Mouse (Mus musculus): ENCODE results near the gene Hbb-y. TPM values are rescaled to one million over a fixed set of nuclear protein-coding genes. Genes with fewer than 3 reads are reported as not detected.
"Not testable (repeated sequence)": the region's sequence is repeated elsewhere in the genome, so short reads cannot be mapped to it uniquely, and the experiment has no call there.

Gene Hbb-y
- polyA plus RNA-seq, 1 experiment from 2014 or later, result 727 TPM

- H3K9ac ChIP-seq (ENCODE audit: low read length), result no peak overlapping the region
- H3K27ac ChIP-seq (ENCODE audit: low read depth), result no peak overlapping the region
- H3K4me3 ChIP-seq (ENCODE audit: low read depth, low read length), result no peak overlapping the region
- DNase-seq (ENCODE audit: low spot score) (no peak), ATAC-seq (replicated peaks; ENCODE audit: low FRiP score, low TSS enrichment, low read depth) (no peak)
- no peaks in the 10 kb centered on the region for H3K9me3 ChIP-seq (ENCODE audit: control insufficient read depth, low read length)
- H3K4me2 ChIP-seq (ENCODE audit: low read length), result no peak overlapping the region
- H3K36me3 ChIP-seq (ENCODE audit: control insufficient read depth, insufficient read depth, low read length), result no peaks in the 10 kb centered on the region
- no peaks in the 10 kb centered on the region for H3K4me1 ChIP-seq (replicated peaks; ENCODE audit: control insufficient read depth, insufficient read depth, low read length)
- 78% methylated on average over 3 of the region's 3 CpGs for WGBS
- no peaks in the 10 kb centered on the region for H3K27me3 ChIP-seq (replicated peaks; ENCODE audit: control insufficient read depth, insufficient read depth, low read length)
Observed at GRCm38 (mm10) chr7:103810746-103811145, 42.3 kb downstream of the Hbb-y start.

- no peak for DNase-seq (ENCODE audit: low spot score)
- Histone ChIP-seq H3K9ac (ENCODE audit: low read length) (no peak overlapping the region), H3K4me2 (ENCODE audit: low read length) (no peak overlapping the region), H3K4me3 (ENCODE audit: low read depth, low read length) (no peak overlapping the region), H3K27ac (ENCODE audit: low read depth) (no peak overlapping the region), H3K36me3 (ENCODE audit: control insufficient read depth, insufficient read depth, low read length) (no peaks in the 10 kb centered on the region), H3K27me3 (replicated peaks; ENCODE audit: control insufficient read depth, insufficient read depth, low read length) (no peaks in the 10 kb centered on the region), H3K4me1 (replicated peaks; ENCODE audit: control insufficient read depth, insufficient read depth, low read length) (no peaks in the 10 kb centered on the region), H3K9me3 (ENCODE audit: control insufficient read depth, low read length) (no peaks in the 10 kb centered on the region)
- ATAC-seq (replicated peaks; ENCODE audit: low FRiP score, low TSS enrichment, low read depth), result no peak
- WGBS, result 79% methylated on average over 1 of the region's 1 CpGs
Observed at GRCm38 (mm10) chr7:103810296-103810695, 42.7 kb downstream of the Hbb-y start.

DNA sequence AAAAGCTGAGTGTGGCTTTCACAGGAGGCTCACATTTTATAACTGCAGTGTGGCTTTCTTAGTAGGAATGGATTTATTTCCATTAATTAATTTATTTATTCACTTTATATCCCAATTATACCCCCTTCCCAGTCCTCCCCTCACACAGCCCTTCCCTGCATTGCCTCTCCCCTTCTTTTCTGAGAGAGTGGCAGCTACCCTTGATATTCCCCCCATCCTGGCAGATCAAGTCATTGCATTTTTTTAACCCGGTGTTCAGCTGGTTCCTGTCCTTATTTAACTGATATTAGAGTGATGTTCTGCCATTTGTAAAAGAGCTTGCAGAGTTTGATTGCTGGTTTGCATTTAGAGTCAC, 43.2 kb downstream of the Hbb-y start:
- no peak overlapping the region for H3K27ac ChIP-seq (ENCODE audit: low read depth)
- H3K4me1 ChIP-seq (replicated peaks; ENCODE audit: control insufficient read depth, insufficient read depth, low read length), result no peaks in the 10 kb centered on the region
- no peak for DNase-seq (ENCODE audit: low spot score)
- H3K4me3 ChIP-seq (ENCODE audit: low read depth, low read length), result no peak overlapping the region
- no peaks in the 10 kb centered on the region for H3K36me3 ChIP-seq (ENCODE audit: control insufficient read depth, insufficient read depth, low read length)
- H3K9ac ChIP-seq (ENCODE audit: low read length), result no peak overlapping the region
- no peaks in the 10 kb centered on the region for H3K27me3 ChIP-seq (replicated peaks; ENCODE audit: control insufficient read depth, insufficient read depth, low read length)
- WGBS, result 70% methylated on average over 1 of the region's 1 CpGs
- no peak for ATAC-seq (replicated peaks; ENCODE audit: low FRiP score, low TSS enrichment, low read depth)
- H3K9me3 ChIP-seq (ENCODE audit: control insufficient read depth, low read length), result no peaks in the 10 kb centered on the region
- H3K4me2 ChIP-seq (ENCODE audit: low read length), result no peak overlapping the region

GRCm38 (mm10) chr7:103808971-103809800, 43.8 kb downstream of the Hbb-y start:
- no peaks in the 10 kb centered on the region for H3K9me3 ChIP-seq (ENCODE audit: control insufficient read depth, low read length)
- no peak for DNase-seq (ENCODE audit: low spot score)
- no peaks in the 10 kb centered on the region for H3K4me1 ChIP-seq (replicated peaks; ENCODE audit: control insufficient read depth, insufficient read depth, low read length)
- H3K4me2 ChIP-seq (ENCODE audit: low read length), result no peak overlapping the region
- H3K27ac ChIP-seq (ENCODE audit: low read depth), result no peak overlapping the region
- H3K9ac ChIP-seq (ENCODE audit: low read length), result no peak overlapping the region
- no peaks in the 10 kb centered on the region for H3K36me3 ChIP-seq (ENCODE audit: control insufficient read depth, insufficient read depth, low read length)
- no peaks in the 10 kb centered on the region for H3K27me3 ChIP-seq (replicated peaks; ENCODE audit: control insufficient read depth, insufficient read depth, low read length)
- ATAC-seq (replicated peaks; ENCODE audit: low FRiP score, low TSS enrichment, low read depth), result no peak
- 55% methylated on average over 5 of the region's 5 CpGs for WGBS
- no peak overlapping the region for H3K4me3 ChIP-seq (ENCODE audit: low read depth, low read length)

- DNase-seq (ENCODE audit: low spot score); H3K4me2 ChIP-seq (ENCODE audit: low read length); H3K27me3 ChIP-seq (replicated peaks; ENCODE audit: control insufficient read depth, insufficient read depth, low read length); H3K4me1 ChIP-seq (replicated peaks; ENCODE audit: control insufficient read depth, insufficient read depth, low read length); H3K36me3 ChIP-seq (ENCODE audit: control insufficient read depth, insufficient read depth, low read length); H3K4me3 ChIP-seq (ENCODE audit: low read depth, low read length); H3K9ac ChIP-seq (ENCODE audit: low read length); H3K9me3 ChIP-seq (ENCODE audit: control insufficient read depth, low read length); H3K27ac ChIP-seq (ENCODE audit: low read depth); ATAC-seq (replicated peaks; ENCODE audit: low FRiP score, low TSS enrichment, low read depth): not testable (repeated sequence)
- WGBS, result 72% methylated on average over 2 of the region's 2 CpGs
Observed at GRCm38 (mm10) chr7:103808120-103808519, 44.9 kb downstream of the Hbb-y start.

- H3K36me3 ChIP-seq (ENCODE audit: control insufficient read depth, insufficient read depth, low read length), result no peaks in the 10 kb centered on the region
- H3K4me2 ChIP-seq (ENCODE audit: low read length), result no peak overlapping the region
- no peaks in the 10 kb centered on the region for H3K27me3 ChIP-seq (replicated peaks; ENCODE audit: control insufficient read depth, insufficient read depth, low read length)
- no peak overlapping the region for H3K4me3 ChIP-seq (ENCODE audit: low read depth, low read length)
- peak; percentile 51 for DNase-seq (ENCODE audit: low spot score)
- H3K9ac ChIP-seq (ENCODE audit: low read length), result no peak overlapping the region
- H3K4me1 ChIP-seq (replicated peaks; ENCODE audit: control insufficient read depth, insufficient read depth, low read length), result no peaks in the 10 kb centered on the region
- 63% methylated on average over 1 of the region's 1 CpGs for WGBS
- no peak overlapping the region for H3K27ac ChIP-seq (ENCODE audit: low read depth)
- no peak for ATAC-seq (replicated peaks; ENCODE audit: low FRiP score, low TSS enrichment, low read depth)
- no peaks in the 10 kb centered on the region for H3K9me3 ChIP-seq (ENCODE audit: control insufficient read depth, low read length)
Observed at GRCm38 (mm10) chr7:103806856-103807255, 46.2 kb downstream of the Hbb-y start.

Other genes with a start within 250 kb of the Hbb-y start
- not detected in 2 replicates for gene Olfr620, start 240.7 kb downstream of the Hbb-y start, polyA plus RNA-seq (2014; fragmentation: Nextera tagmentation; extraction: Ambion mirVana)
- not detected in 2 replicates for gene Olfr622, start 210.5 kb downstream of the Hbb-y start, polyA plus RNA-seq (2014; fragmentation: Nextera tagmentation; extraction: Ambion mirVana)
- not detected in 2 replicates for gene Olfr623, start 189.5 kb downstream of the Hbb-y start, polyA plus RNA-seq (2014; fragmentation: Nextera tagmentation; extraction: Ambion mirVana)
- 0.03 TPM in 1 of 2 replicates, not detected in the other for gene Olfr624, start 182.0 kb downstream of the Hbb-y start, polyA plus RNA-seq (2014; fragmentation: Nextera tagmentation; extraction: Ambion mirVana)
- gene Olfr625-ps1, start 170.5 kb downstream of the Hbb-y start, polyA plus RNA-seq (2014; fragmentation: Nextera tagmentation; extraction: Ambion mirVana), result not detected in 2 replicates
- gene Olfr243, start 138.5 kb downstream of the Hbb-y start, polyA plus RNA-seq (2014; fragmentation: Nextera tagmentation; extraction: Ambion mirVana), result not detected in 2 replicates
- gene Olfr628, start 122.8 kb downstream of the Hbb-y start, polyA plus RNA-seq (2014; fragmentation: Nextera tagmentation; extraction: Ambion mirVana), result not detected in 2 replicates
- not detected in 2 replicates for gene Olfr629, start 108.3 kb downstream of the Hbb-y start, polyA plus RNA-seq (2014; fragmentation: Nextera tagmentation; extraction: Ambion mirVana)
- not detected in 2 replicates for gene Olfr630, start 95.9 kb downstream of the Hbb-y start, polyA plus RNA-seq (2014; fragmentation: Nextera tagmentation; extraction: Ambion mirVana)
- not detected in 2 replicates for gene Olfr69, start 81.6 kb downstream of the Hbb-y start, polyA plus RNA-seq (2014; fragmentation: Nextera tagmentation; extraction: Ambion mirVana)
- not detected in 2 replicates for gene Olfr68, start 73.5 kb downstream of the Hbb-y start, polyA plus RNA-seq (2014; fragmentation: Nextera tagmentation; extraction: Ambion mirVana)
- not detected in 2 replicates for gene Olfr67, start 61.4 kb downstream of the Hbb-y start, polyA plus RNA-seq (2014; fragmentation: Nextera tagmentation; extraction: Ambion mirVana)
- 1,233 and 1,868 TPM in 2 replicates for gene Hbb-bt, start 39.2 kb downstream of the Hbb-y start, polyA plus RNA-seq (2014; fragmentation: Nextera tagmentation; extraction: Ambion mirVana)
- gene Hbb-bs, start 25.1 kb downstream of the Hbb-y start, polyA plus RNA-seq (2014; fragmentation: Nextera tagmentation; extraction: Ambion mirVana), result 2,953 and 4,508 TPM in 2 replicates
- gene Hbb-bh2, start 12.7 kb downstream of the Hbb-y start, polyA plus RNA-seq (2014; fragmentation: Nextera tagmentation; extraction: Ambion mirVana), result not detected in 2 replicates
- 4.9 and 8.3 TPM in 2 replicates for gene Hbb-bh1, start 10.1 kb downstream of the Hbb-y start, polyA plus RNA-seq (2014; fragmentation: Nextera tagmentation; extraction: Ambion mirVana)
- not detected in 2 replicates for gene Olfr66, start 33.0 kb upstream of the Hbb-y start, polyA plus RNA-seq (2014; fragmentation: Nextera tagmentation; extraction: Ambion mirVana)
- gene Olfr64, start 41.3 kb upstream of the Hbb-y start, polyA plus RNA-seq (2014; fragmentation: Nextera tagmentation; extraction: Ambion mirVana), result not detected in 2 replicates
- not detected in 2 replicates for gene Olfr65, start 50.3 kb upstream of the Hbb-y start, polyA plus RNA-seq (2014; fragmentation: Nextera tagmentation; extraction: Ambion mirVana)
- not detected in 2 replicates for gene Olfr631, start 75.6 kb upstream of the Hbb-y start, polyA plus RNA-seq (2014; fragmentation: Nextera tagmentation; extraction: Ambion mirVana)
- not detected in 2 replicates for gene Olfr632, start 81.1 kb upstream of the Hbb-y start, polyA plus RNA-seq (2014; fragmentation: Nextera tagmentation; extraction: Ambion mirVana)
- not detected in 2 replicates for gene Olfr633, start 91.2 kb upstream of the Hbb-y start, polyA plus RNA-seq (2014; fragmentation: Nextera tagmentation; extraction: Ambion mirVana)
- not detected in 2 replicates for gene Olfr635, start 117.9 kb upstream of the Hbb-y start, polyA plus RNA-seq (2014; fragmentation: Nextera tagmentation; extraction: Ambion mirVana)
- not detected in 2 replicates for gene Olfr638, start 145.5 kb upstream of the Hbb-y start, polyA plus RNA-seq (2014; fragmentation: Nextera tagmentation; extraction: Ambion mirVana)
- 0.04 TPM in 1 of 2 replicates, not detected in the other for gene Olfr639, start 164.1 kb upstream of the Hbb-y start, polyA plus RNA-seq (2014; fragmentation: Nextera tagmentation; extraction: Ambion mirVana)
- gene Olfr640, start 172.4 kb upstream of the Hbb-y start, polyA plus RNA-seq (2014; fragmentation: Nextera tagmentation; extraction: Ambion mirVana), result not detected in 2 replicates
- gene Olfr641, start 182.2 kb upstream of the Hbb-y start, polyA plus RNA-seq (2014; fragmentation: Nextera tagmentation; extraction: Ambion mirVana), result not detected in 2 replicates
- gene Olfr642, start 199.4 kb upstream of the Hbb-y start, polyA plus RNA-seq (2014; fragmentation: Nextera tagmentation; extraction: Ambion mirVana), result not detected in 2 replicates
- not detected in 2 replicates for gene 4930516K23Rik, start 208.2 kb upstream of the Hbb-y start, polyA plus RNA-seq (2014; fragmentation: Nextera tagmentation; extraction: Ambion mirVana)
- not detected in 2 replicates for gene Olfr644, start 218.7 kb upstream of the Hbb-y start, polyA plus RNA-seq (2014; fragmentation: Nextera tagmentation; extraction: Ambion mirVana)
- gene Olfr645, start 232.2 kb upstream of the Hbb-y start, polyA plus RNA-seq (2014; fragmentation: Nextera tagmentation; extraction: Ambion mirVana), result not detected in 2 replicates